Mouse (Mus musculus): ENCODE data around the gene Iars2.
A peak's percentile ranks its signal among the peaks of the same experiment; 100 is the strongest.

The Iars2 gene

GRCm38 (mm10) chr1:185328721-185329610 lies at the start of gene Iars2:
Gene Iars2, minus strand, starts transcription at chr1:185329396.
- Histone ChIP-seq H3K36me3 (ENCODE audit: insufficient read depth, low read length) (peaks cover 32% of the 10 kb centered on the region), H3K27me3 (ENCODE audit: insufficient read depth, low read length) (no peaks in the 10 kb centered on the region), H3K4me1 (replicated peaks; ENCODE audit: low read depth, low read length) (peaks cover 34% of the 10 kb centered on the region), H3K4me3 (replicated peaks; ENCODE audit: low read length) (peak within 1 kb of the TSS; percentile 95), H3K9me3 (ENCODE audit: low read length) (no peaks in the 10 kb centered on the region)
- no peak for TF ChIP-seq NANOG (IDR thresholded peaks at IDR 0.05; ENCODE audit: borderline replicate concordance, low read length)

GRCm38 (mm10) chr1:185377429-185377828 lies 48.2 kb upstream of the Iars2 start:
- Histone ChIP-seq H3K36me3 (ENCODE audit: insufficient read depth, low read length) (peaks cover 96% of the 10 kb centered on the region), H3K4me1 (replicated peaks; ENCODE audit: low read depth, low read length) (no peaks in the 10 kb centered on the region; the same call in 1 of the 2 replicates), H3K4me3 (replicated peaks; ENCODE audit: low read length) (no peak overlapping the region), H3K27me3 (ENCODE audit: insufficient read depth, low read length) (no peaks in the 10 kb centered on the region), H3K9me3 (ENCODE audit: low read length) (no peaks in the 10 kb centered on the region)
- TF ChIP-seq CTCF (conservative IDR thresholded peaks at IDR 0.05; ENCODE audit: low read length), result no peak
- no peak for TF ChIP-seq POU5F1 (IDR thresholded peaks at IDR 0.05; ENCODE audit: borderline replicate concordance, low read length)
- TF ChIP-seq NANOG (IDR thresholded peaks at IDR 0.05; ENCODE audit: borderline replicate concordance, low read length), result no peak

GRCm38 (mm10) chr1:185376390-185376789 lies 47.2 kb upstream of the Iars2 start:
- peaks cover 98% of the 10 kb centered on the region for H3K36me3 ChIP-seq (ENCODE audit: insufficient read depth, low read length)
- no peaks in the 10 kb centered on the region for H3K9me3 ChIP-seq (ENCODE audit: low read length)
- no peak overlapping the region for H3K4me3 ChIP-seq (replicated peaks; ENCODE audit: low read length)
- no peaks in the 10 kb centered on the region; the same call in 1 of the 2 replicates for H3K4me1 ChIP-seq (replicated peaks; ENCODE audit: low read depth, low read length)
- no peaks in the 10 kb centered on the region for H3K27me3 ChIP-seq (ENCODE audit: insufficient read depth, low read length)
- TF ChIP-seq POU5F1 (IDR thresholded peaks at IDR 0.05; ENCODE audit: borderline replicate concordance, low read length) (no peak), NANOG (IDR thresholded peaks at IDR 0.05; ENCODE audit: borderline replicate concordance, low read length) (no peak), CTCF (conservative IDR thresholded peaks at IDR 0.05; ENCODE audit: low read length) (no peak)

GRCm38 (mm10) chr1:185369979-185370378 lies 40.8 kb upstream of the Iars2 start:
- Histone ChIP-seq H3K4me3 (replicated peaks; ENCODE audit: low read length) (no peak overlapping the region), H3K36me3 (ENCODE audit: insufficient read depth, low read length) (peaks cover 72% of the 10 kb centered on the region), H3K27me3 (ENCODE audit: insufficient read depth, low read length) (no peaks in the 10 kb centered on the region), H3K4me1 (replicated peaks; ENCODE audit: low read depth, low read length) (peaks cover 20% of the 10 kb centered on the region), H3K9me3 (ENCODE audit: low read length) (no peaks in the 10 kb centered on the region)
- no peak for TF ChIP-seq NANOG (IDR thresholded peaks at IDR 0.05; ENCODE audit: borderline replicate concordance, low read length)
- TF ChIP-seq CTCF (conservative IDR thresholded peaks at IDR 0.05; ENCODE audit: low read length), result no peak
- TF ChIP-seq POU5F1 (IDR thresholded peaks at IDR 0.05; ENCODE audit: borderline replicate concordance, low read length), result no peak

GRCm38 (mm10) chr1:185367383-185367782 lies 38.2 kb upstream of the Iars2 start:
- TF ChIP-seq NANOG (IDR thresholded peaks at IDR 0.05; ENCODE audit: borderline replicate concordance, low read length) (no peak), POU5F1 (IDR thresholded peaks at IDR 0.05; ENCODE audit: borderline replicate concordance, low read length) (no peak), CTCF (conservative IDR thresholded peaks at IDR 0.05; ENCODE audit: low read length) (no peak)
- H3K9me3 ChIP-seq (ENCODE audit: low read length), result no peaks in the 10 kb centered on the region

GRCm38 (mm10) chr1:185364183-185364540 lies 35.0 kb upstream of the Iars2 start:
- no peaks in the 10 kb centered on the region for H3K27me3 ChIP-seq (ENCODE audit: insufficient read depth, low read length)
- H3K4me3 ChIP-seq (replicated peaks; ENCODE audit: low read length), result peak overlapping the region; percentile 97
- TF ChIP-seq NANOG (IDR thresholded peaks at IDR 0.05; ENCODE audit: borderline replicate concordance, low read length), result no peak
- TF ChIP-seq POU5F1 (IDR thresholded peaks at IDR 0.05; ENCODE audit: borderline replicate concordance, low read length), result no peak
- no peak for TF ChIP-seq CTCF (conservative IDR thresholded peaks at IDR 0.05; ENCODE audit: low read length)
- no peaks in the 10 kb centered on the region for H3K9me3 ChIP-seq (ENCODE audit: low read length)
- H3K4me1 ChIP-seq (replicated peaks; ENCODE audit: low read depth, low read length), result peaks cover 38% of the 10 kb centered on the region
- H3K36me3 ChIP-seq (ENCODE audit: insufficient read depth, low read length), result peaks cover 28% of the 10 kb centered on the region

More at GRCm38 (mm10) chr1:185367383-185367782, 38.2 kb upstream of the Iars2 start:
- H3K4me3 ChIP-seq (replicated peaks; ENCODE audit: low read length), result no peak overlapping the region
- H3K4me1 ChIP-seq (replicated peaks; ENCODE audit: low read depth, low read length), result peaks cover 33% of the 10 kb centered on the region
- H3K36me3 ChIP-seq (ENCODE audit: insufficient read depth, low read length), result peaks cover 50% of the 10 kb centered on the region
- H3K27me3 ChIP-seq (ENCODE audit: insufficient read depth, low read length), result no peaks in the 10 kb centered on the region

- Histone ChIP-seq H3K36me3 (ENCODE audit: insufficient read depth, low read length) (peaks cover 28% of the 10 kb centered on the region), H3K9me3 (ENCODE audit: low read length) (no peaks in the 10 kb centered on the region), H3K4me3 (replicated peaks; ENCODE audit: low read length) (peak overlapping the region; percentile 97), H3K27me3 (ENCODE audit: insufficient read depth, low read length) (no peaks in the 10 kb centered on the region), H3K4me1 (replicated peaks; ENCODE audit: low read depth, low read length) (peaks cover 38% of the 10 kb centered on the region)
- no peak for TF ChIP-seq POU5F1 (IDR thresholded peaks at IDR 0.05; ENCODE audit: borderline replicate concordance, low read length)
- TF ChIP-seq CTCF (conservative IDR thresholded peaks at IDR 0.05; ENCODE audit: low read length), result no peak
- no peak for TF ChIP-seq NANOG (IDR thresholded peaks at IDR 0.05; ENCODE audit: borderline replicate concordance, low read length)
Observed at GRCm38 (mm10) chr1:185363526-185364182, 34.5 kb upstream of the Iars2 start.

GRCm38 (mm10) chr1:185362677-185363520 lies 33.7 kb upstream of the Iars2 start, which contains the start of gene Eprs:
Gene Eprs, plus strand, starts transcription at chr1:185363044.
- H3K27me3 ChIP-seq (ENCODE audit: insufficient read depth, low read length), result no peaks in the 10 kb centered on the region
- H3K4me1 ChIP-seq (replicated peaks; ENCODE audit: low read depth, low read length), result peaks cover 38% of the 10 kb centered on the region
- peaks cover 30% of the 10 kb centered on the region for H3K36me3 ChIP-seq (ENCODE audit: insufficient read depth, low read length)
- no peaks in the 10 kb centered on the region for H3K9me3 ChIP-seq (ENCODE audit: low read length)
- H3K4me3 ChIP-seq (replicated peaks; ENCODE audit: low read length), result peak within 1 kb of the TSS; percentile 97
- no peak for TF ChIP-seq POU5F1 (IDR thresholded peaks at IDR 0.05; ENCODE audit: borderline replicate concordance, low read length)
- TF ChIP-seq CTCF (conservative IDR thresholded peaks at IDR 0.05; ENCODE audit: low read length), result no peak
- no peak for TF ChIP-seq NANOG (IDR thresholded peaks at IDR 0.05; ENCODE audit: borderline replicate concordance, low read length)

Measured in E14TG2a.4 (cell line).